Mouse (Mus musculus) lung, embryonic 14.5 days (tissue): Measurements from ENCODE around the gene Rab3il1. TPM values are rescaled to one million over a fixed set of nuclear protein-coding genes. Genes with fewer than 3 reads are reported as not detected.

Source experiments
- ATAC-seq: fragments of 200-750 bp; cut with Nextera tagmentation; 2 replicates; pipeline ENCODE4 v1.8.0; 2017; ENCODE audit warnings: mild to moderate bottlenecking, moderate TSS enrichment, moderate library complexity; ENCODE audit not compliant: insufficient read depth
- DNase-seq: peaks from one replicate; pipeline ENCODE4 v3.0.0-alpha.2; 2015
- H3K27ac ChIP-seq: fragments of 300-500 bp; sonication (generic); 2 replicates; pipeline ENCODE4 v1.5.1; 2014; ENCODE audit warnings: low read depth, mild to moderate bottlenecking, moderate library complexity
- H3K27me3 ChIP-seq: fragments of 300-500 bp; sonication (generic); 2 replicates; pipeline ENCODE4 v1.6.1; 2014; ENCODE audit warnings: low read length, control low read depth; ENCODE audit not compliant: insufficient read depth
- H3K36me3 ChIP-seq: fragments of 300-500 bp; sonication (generic); 2 replicates; pipeline ENCODE4 v1.6.1; 2014; ENCODE audit warnings: control low read depth; ENCODE audit not compliant: insufficient read depth
- H3K4me1 ChIP-seq: fragments of 300-500 bp; sonication (generic); 2 replicates; pipeline ENCODE4 v1.6.1; 2014; ENCODE audit warnings: antibody characterized with exemption, control low read depth; ENCODE audit not compliant: insufficient read depth
- H3K4me2 ChIP-seq: fragments of 300-500 bp; sonication (generic); 2 replicates; pipeline ENCODE4 v1.6.1; 2014; ENCODE audit warnings: mild to moderate bottlenecking
- H3K4me3 ChIP-seq: fragments of 300-500 bp; sonication (generic); 2 replicates; pipeline ENCODE4 v1.5.1; 2014; ENCODE audit warnings: low read depth, low read length
- H3K9ac ChIP-seq: fragments of 300-500 bp; sonication (generic); 2 replicates; pipeline ENCODE4 v1.6.1; 2014
- H3K9me3 ChIP-seq: fragments of 300-500 bp; sonication (generic); 2 replicates; pipeline ENCODE4 v1.6.1; 2016; ENCODE audit warnings: low read depth, low read length, control low read depth
- CTCF ChIP-seq: IDR thresholded peaks from 2 replicates; pipeline ENCODE4 v1.5.1; 2016; ENCODE audit warnings: antibody characterized with exemption, low read depth
- WGBS: fragments of 180-500 bp; shearing (Covaris S2); extraction: QIAGEN DNeasy Blood & Tissue Kit; methylation state at CpG from one replicate; pipeline ENCODE4 v1.1.7; 2014; 5-methylcytosine and 5-hydroxymethylcytosine counted together
- polyA plus RNA-seq: library from polyadenylated mRNA; unstranded; fragments of >200 nt; fragmentation: Nextera tagmentation; extraction: Ambion mirVana; gene quantifications from 2 replicates; pipeline ENCODE4 v1.2.1, GENCODE M21; 2014

The Rab3il1 gene
- polyA plus RNA-seq, 1 experiment from 2014 or later, result 34.0 TPM

DNA sequence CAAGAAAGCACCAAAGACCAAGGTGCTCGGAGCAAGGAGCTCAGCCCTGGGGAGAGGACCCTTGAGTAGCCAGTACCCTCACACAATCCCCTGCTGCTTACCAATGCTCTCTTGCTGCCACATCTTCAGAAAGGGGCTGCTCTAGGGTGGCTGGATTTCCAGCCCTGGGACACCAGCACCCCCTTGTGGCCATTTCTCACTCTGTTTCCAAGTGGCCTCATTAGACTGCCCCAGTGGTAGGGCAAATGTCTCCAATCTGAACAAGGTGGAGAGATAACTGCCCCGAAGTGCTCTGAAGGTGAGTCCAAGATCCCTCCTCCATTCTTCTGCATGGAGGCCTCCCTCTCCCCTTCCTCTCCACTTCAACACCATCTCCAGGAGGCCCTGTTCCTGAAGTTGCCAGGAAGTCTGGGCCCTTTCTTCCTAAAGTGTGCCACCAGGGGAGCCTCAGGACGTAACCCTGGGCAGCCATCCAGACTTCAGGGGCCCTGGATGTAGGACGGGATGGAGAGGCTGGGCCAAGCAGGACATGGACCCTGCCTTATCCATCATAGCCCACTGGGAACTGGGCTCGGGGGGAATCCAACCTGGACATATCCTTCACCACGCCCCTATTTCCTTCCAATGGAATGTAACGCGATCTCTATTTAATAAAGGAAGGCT, 33.4 kb downstream of the Rab3il1 start:
- Histone ChIP-seq H3K27ac (no peak overlapping the region), H3K9me3 (no peaks in the 10 kb centered on the region), H3K4me3 (no peak overlapping the region), H3K9ac (no peak overlapping the region), H3K36me3 (peaks cover 26% of the 10 kb centered on the region), H3K4me1 (peaks cover 21% of the 10 kb centered on the region), H3K27me3 (no peaks in the 10 kb centered on the region), H3K4me2 (no peak overlapping the region)
- DNase-seq (peak; percentile 93), ATAC-seq (peak; percentile 52)
- WGBS, result 54% methylated on average over 8 of the region's 8 CpGs
- TF ChIP-seq CTCF, result peak; percentile 96

DNA sequence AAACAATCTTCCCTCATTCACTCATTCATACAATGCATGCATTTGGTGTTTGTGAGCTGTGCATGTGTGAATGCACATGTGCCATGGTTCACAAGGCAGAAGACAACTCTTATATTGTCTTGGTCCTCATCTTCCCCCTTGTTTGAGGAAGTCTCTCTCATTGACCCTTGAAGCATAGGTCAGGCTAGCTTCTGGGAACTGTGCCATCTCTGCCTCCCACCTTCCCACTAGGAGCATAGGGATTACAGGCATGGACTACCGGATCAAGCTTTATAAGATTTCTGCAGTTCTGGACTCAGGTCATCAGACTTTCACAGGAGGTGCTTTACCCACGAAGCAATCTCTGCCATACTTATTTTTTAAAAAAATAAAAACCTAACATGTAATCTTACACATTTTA, 36.1 kb downstream of the Rab3il1 start:
- Histone ChIP-seq H3K4me3 (no peak overlapping the region), H3K4me1 (peaks cover 31% of the 10 kb centered on the region), H3K9me3 (no peaks in the 10 kb centered on the region), H3K27me3 (no peaks in the 10 kb centered on the region), H3K27ac (peak overlapping the region; percentile 95; the same call in 1 of the 2 replicates), H3K36me3 (peaks cover 18% of the 10 kb centered on the region), H3K9ac (no peak overlapping the region), H3K4me2 (no peak overlapping the region)
- no peak for TF ChIP-seq CTCF
- DNase-seq (no peak), ATAC-seq (no peak)
- 54% methylated on average over 2 of the region's 2 CpGs for WGBS

DNA sequence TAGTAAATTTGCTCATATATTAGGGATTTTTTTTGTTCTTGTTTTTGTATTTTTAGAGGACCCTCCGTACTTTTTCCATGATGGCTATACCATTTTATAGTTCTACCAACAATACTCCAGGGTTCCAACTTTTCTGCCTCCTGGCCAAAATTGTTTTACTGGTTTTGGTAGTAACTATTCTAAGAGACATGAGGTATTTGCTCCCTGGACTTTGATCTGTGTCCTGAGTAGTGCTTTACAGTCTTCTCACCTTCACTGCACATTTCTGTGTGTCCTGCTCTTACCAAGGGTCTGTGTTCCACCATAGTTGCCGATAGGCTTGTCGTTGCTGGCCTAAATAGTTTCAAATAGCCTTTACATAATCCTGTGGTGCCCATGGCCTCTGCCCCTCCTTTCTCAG, 36.9 kb downstream of the Rab3il1 start:
- H3K9me3 ChIP-seq, result no peaks in the 10 kb centered on the region
- peaks cover 18% of the 10 kb centered on the region for H3K36me3 ChIP-seq
- peak overlapping the region; percentile 95 for H3K27ac ChIP-seq
- TF ChIP-seq CTCF, result no peak
- DNase-seq (no peak), ATAC-seq (no peak)
- WGBS, result 56% methylated on average over 3 of the region's 3 CpGs
- no peaks in the 10 kb centered on the region for H3K27me3 ChIP-seq
- peak overlapping the region; percentile 37 for H3K4me2 ChIP-seq
- H3K9ac ChIP-seq, result no peak overlapping the region
- H3K4me1 ChIP-seq, result peaks cover 38% of the 10 kb centered on the region
- H3K4me3 ChIP-seq, result no peak overlapping the region

DNA sequence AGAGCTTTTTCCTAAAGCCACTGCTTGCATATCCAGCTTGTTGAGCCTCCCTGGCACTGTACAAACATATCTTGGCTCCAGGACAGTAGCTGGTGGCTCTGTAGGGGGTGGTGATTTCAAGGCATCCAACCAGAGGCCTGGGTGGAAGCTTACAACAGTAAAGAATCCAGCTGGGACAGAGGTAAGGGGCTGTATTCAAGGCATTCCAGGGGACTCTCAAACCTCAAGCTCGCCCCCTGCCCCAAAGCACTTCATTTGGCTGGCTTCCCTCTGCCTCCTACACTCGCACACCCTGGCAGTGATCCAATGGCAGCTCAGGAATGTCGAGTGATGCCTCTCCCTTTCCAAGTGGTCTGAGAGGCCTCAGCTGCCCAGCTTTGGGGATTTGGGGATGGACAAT, 37.4 kb downstream of the Rab3il1 start:
- Histone ChIP-seq H3K4me1 (peaks cover 40% of the 10 kb centered on the region), H3K4me3 (no peak overlapping the region), H3K9me3 (no peaks in the 10 kb centered on the region), H3K27ac (peak overlapping the region; percentile 95), H3K4me2 (peak overlapping the region; percentile 37), H3K36me3 (peaks cover 17% of the 10 kb centered on the region), H3K27me3 (no peaks in the 10 kb centered on the region), H3K9ac (no peak overlapping the region)
- WGBS, result 5% methylated on average over 3 of the region's 3 CpGs
- 0 out of 2 replicates have a peak, but pooled peaks have one; percentile 12 for TF ChIP-seq CTCF
- DNase-seq (peak; percentile 96), ATAC-seq (peak; percentile 82)

DNA sequence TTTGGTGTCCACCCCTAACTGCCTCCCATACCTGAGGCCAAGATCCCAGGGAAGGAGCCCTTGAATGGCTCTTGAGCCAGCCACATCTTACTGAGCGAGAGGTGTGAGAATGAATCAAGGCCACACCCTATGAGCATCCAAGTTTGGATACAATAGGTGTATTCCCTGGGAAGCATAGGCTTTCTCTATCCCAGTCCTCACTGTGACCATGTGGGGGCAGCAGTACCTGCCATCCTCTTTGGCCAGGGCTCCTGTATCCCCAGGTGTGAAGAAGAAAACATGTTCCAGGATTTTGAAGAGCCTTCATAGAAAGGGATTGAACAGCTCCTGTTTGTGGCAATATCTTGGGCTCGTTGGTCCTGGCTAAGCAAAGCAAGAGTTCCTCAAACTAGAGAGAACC, 38.1 kb downstream of the Rab3il1 start:
- Histone ChIP-seq H3K9me3 (no peaks in the 10 kb centered on the region), H3K27ac (peak overlapping the region; percentile 95), H3K4me3 (no peak overlapping the region), H3K4me2 (peak overlapping the region; percentile 37), H3K36me3 (peaks cover 12% of the 10 kb centered on the region), H3K4me1 (peaks cover 40% of the 10 kb centered on the region), H3K27me3 (no peaks in the 10 kb centered on the region), H3K9ac (no peak overlapping the region)
- no peak for ATAC-seq
- 70% methylated on average over 2 of the region's 2 CpGs for WGBS
- DNase-seq, result no peak
- TF ChIP-seq CTCF, result peak; percentile 48

DNA sequence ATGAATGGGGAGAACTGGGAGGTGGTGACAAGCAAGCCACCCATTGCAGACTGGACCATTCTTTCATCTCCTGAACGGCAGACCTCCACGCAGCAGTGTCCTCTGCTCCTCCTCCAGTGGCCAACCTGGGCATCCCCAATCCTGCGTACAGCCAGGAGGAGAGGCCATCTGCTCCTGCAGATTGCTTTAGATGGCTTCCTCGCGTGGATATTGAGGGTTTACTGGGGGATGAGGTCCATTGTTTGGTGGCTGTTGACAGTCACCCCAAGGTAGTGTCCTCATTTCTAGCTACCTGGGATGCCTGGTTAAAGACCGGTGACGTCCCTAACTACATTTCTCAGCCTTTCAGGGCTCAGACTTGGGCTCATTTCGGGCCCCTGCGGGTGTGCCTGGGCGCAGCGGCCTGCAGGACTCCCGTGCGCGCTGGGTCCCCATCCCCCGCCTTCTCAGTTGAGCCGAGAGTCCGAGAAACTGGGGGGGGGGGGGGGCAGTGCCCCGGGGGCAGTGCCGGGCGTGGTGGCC, 39.5 kb downstream of the Rab3il1 start:
- peak; percentile 1; the same call in 1 of the 2 replicates for ATAC-seq
- TF ChIP-seq CTCF, result no peak
- WGBS, result 5% methylated on average over 17 of the region's 20 CpGs
- no peaks in the 10 kb centered on the region for H3K27me3 ChIP-seq
- peak overlapping the region; percentile 91 for H3K4me2 ChIP-seq
- H3K27ac ChIP-seq, result peak overlapping the region; percentile 10
- H3K4me3 ChIP-seq, result peak overlapping the region; percentile 71
- H3K9ac ChIP-seq, result peak overlapping the region; percentile 70
- H3K36me3 ChIP-seq, result peaks cover 14% of the 10 kb centered on the region
- no peak for DNase-seq
- H3K9me3 ChIP-seq, result no peaks in the 10 kb centered on the region
- peaks cover 40% of the 10 kb centered on the region for H3K4me1 ChIP-seq

DNA sequence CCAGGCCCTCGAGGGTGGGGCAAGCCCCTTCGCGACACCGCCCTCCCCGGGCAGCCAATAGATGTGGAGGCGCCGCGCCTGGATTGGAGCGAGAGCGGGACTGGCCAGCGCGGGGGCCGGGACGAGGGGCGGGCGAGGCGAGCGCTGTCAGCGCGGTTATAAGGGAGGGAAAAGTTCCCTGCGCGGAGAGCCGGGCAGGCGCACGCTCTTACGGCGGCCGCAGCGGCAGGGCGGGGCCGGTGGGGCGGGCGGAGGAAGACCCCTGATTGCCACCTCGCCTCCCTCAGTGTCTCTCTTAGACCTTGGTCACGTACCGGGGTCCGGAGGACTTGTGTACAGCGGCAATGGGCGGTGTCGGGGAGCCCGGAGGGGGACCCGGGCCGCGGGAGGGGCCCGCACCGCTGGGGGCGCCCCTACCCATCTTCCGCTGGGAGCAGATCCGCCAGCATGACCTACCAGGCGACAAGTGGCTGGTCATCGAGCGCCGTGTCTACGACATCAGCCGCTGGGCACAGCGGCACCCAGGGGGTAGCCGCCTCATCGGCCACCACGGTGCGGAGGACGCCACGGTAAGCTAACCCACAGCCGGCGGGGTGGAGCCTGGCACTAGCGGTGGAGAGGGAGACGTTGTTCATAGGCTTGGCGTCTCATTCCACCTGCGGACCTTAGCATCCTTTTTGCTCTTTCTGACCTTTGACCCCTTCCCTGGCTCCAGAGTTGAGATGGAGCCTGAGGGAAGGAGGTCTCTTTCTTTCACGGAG, 40.1 kb downstream of the Rab3il1 start, which contains the start of gene Fads3:
Gene Fads3, plus strand, starts transcription at position 182 of the 761 bp plus-strand sequence.
- H3K4me2 ChIP-seq, result peak within 1 kb of the TSS; percentile 91
- H3K27me3 ChIP-seq, result no peaks in the 10 kb centered on the region
- WGBS, result under 1% methylated on average over 65 of the region's 69 CpGs
- H3K4me1 ChIP-seq, result peaks cover 46% of the 10 kb centered on the region
- ATAC-seq, result peak; percentile 90
- H3K4me3 ChIP-seq, result peak within 1 kb of the TSS; percentile 71
- peak; percentile 13; the same call in 1 of the 2 replicates for TF ChIP-seq CTCF
- H3K9ac ChIP-seq, result peak within 1 kb of the TSS; percentile 70
- peak within 1 kb of the TSS; percentile 71 for H3K27ac ChIP-seq
- H3K36me3 ChIP-seq, result peaks cover 9% of the 10 kb centered on the region
- peak; percentile 93 for DNase-seq
- no peaks in the 10 kb centered on the region for H3K9me3 ChIP-seq
